Mouse (Mus musculus) midbrain, embryonic 15.5 days (tissue): ENCODE results near the gene C5ar1. TPM values are rescaled to one million over a fixed set of nuclear protein-coding genes. Genes with fewer than 3 reads are reported as not detected.
A peak's percentile ranks its signal among the peaks of the same experiment; 100 is the strongest.
"Not testable (repeated sequence)": the region's sequence is repeated elsewhere in the genome, so short reads cannot be mapped to it uniquely, and the experiment has no call there.

Experiments used
- ATAC-seq: fragments of 200-750 bp; cut with Nextera tagmentation; replicated peaks from 2 replicates; pipeline ENCODE4 v1.8.0; 2017; ENCODE audit warnings: moderate TSS enrichment
- H3K27ac ChIP-seq: fragments of 300-500 bp; sonication (generic); 2 replicates; pipeline ENCODE4 v1.5.1; 2015; ENCODE audit warnings: mild to moderate bottlenecking, inconsistent platforms
- H3K27me3 ChIP-seq: fragments of 300-500 bp; sonication (generic); replicated peaks from 2 replicates; pipeline ENCODE4 v1.6.1; 2015; ENCODE audit warnings: inconsistent platforms
- H3K36me3 ChIP-seq: fragments of 300-500 bp; sonication (generic); replicated peaks from 2 replicates; pipeline ENCODE4 v1.6.1; 2015; ENCODE audit warnings: inconsistent platforms
- H3K4me1 ChIP-seq: fragments of 300-500 bp; sonication (generic); 2 replicates; pipeline ENCODE4 v1.6.1; 2015; ENCODE audit warnings: inconsistent platforms
- H3K4me2 ChIP-seq: fragments of 300-500 bp; sonication (generic); 2 replicates; pipeline ENCODE4 v1.6.1; 2015; ENCODE audit warnings: inconsistent platforms, mild to moderate bottlenecking, moderate library complexity
- H3K4me3 ChIP-seq: fragments of 300-500 bp; sonication (generic); 2 replicates; pipeline ENCODE4 v1.5.1; 2015; ENCODE audit warnings: mild to moderate bottlenecking, inconsistent platforms
- H3K9ac ChIP-seq: fragments of 300-500 bp; sonication (generic); 2 replicates; pipeline ENCODE4 v1.6.1; 2015; ENCODE audit warnings: mild to moderate bottlenecking, inconsistent platforms
- H3K9me3 ChIP-seq: fragments of 300-500 bp; sonication (generic); 2 replicates; pipeline ENCODE4 v1.6.1; 2016; ENCODE audit warnings: inconsistent platforms
- WGBS: fragments of 180-500 bp; shearing (Covaris S2); methylation state at CpG from one replicate; pipeline ENCODE4 v1.1.7; 2015; ENCODE audit warnings: mixed read lengths; 5-methylcytosine and 5-hydroxymethylcytosine counted together
- polyA plus RNA-seq: library from polyadenylated mRNA; unstranded; fragments of >200 nt; fragmentation: Nextera tagmentation; extraction: Ambion mirVana; gene quantifications from 2 replicates; pipeline ENCODE4 v1.2.1, GENCODE M21; 2015

C5ar1 gene
- polyA plus RNA-seq, result 1.5 and 2.9 TPM in 2 replicates

DNA sequence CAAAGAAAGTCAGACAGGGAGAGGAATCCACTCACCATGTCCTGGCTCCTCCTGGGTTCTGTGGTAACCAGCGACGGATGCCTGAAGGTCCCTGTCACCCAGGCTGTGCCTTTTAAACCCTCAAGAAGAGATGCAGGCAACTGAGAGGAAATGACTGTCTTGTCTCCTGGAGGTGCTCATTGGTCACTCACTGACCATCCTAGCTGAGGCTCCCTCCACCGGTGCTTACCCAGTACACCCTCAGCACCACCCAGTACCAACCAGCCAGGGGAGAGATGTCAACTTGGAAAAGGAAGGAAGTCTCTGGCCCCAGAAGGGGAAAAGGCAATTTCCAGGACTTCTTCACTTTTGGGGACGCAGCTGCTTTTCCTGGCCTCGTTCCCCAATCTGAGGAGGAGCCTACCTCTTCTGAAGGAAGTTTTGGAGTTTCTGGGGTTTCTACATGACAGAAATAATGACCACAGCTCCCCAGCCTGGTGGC, at the start of gene C5ar1:
C5ar1 (minus strand) TSS at position 431 of the 481 bp plus-strand sequence.
- H3K36me3 ChIP-seq, result no peaks in the 10 kb centered on the region
- H3K27ac ChIP-seq, result no peak within 1 kb of the TSS
- WGBS, result 88% methylated on average over 5 of the region's 5 CpGs
- no peaks in the 10 kb centered on the region for H3K9me3 ChIP-seq
- ATAC-seq, result no peak
- no peak within 1 kb of the TSS for H3K9ac ChIP-seq
- no peaks in the 10 kb centered on the region for H3K27me3 ChIP-seq
- H3K4me3 ChIP-seq, result no peak within 1 kb of the TSS
- no peak within 1 kb of the TSS for H3K4me2 ChIP-seq
- no peaks in the 10 kb centered on the region for H3K4me1 ChIP-seq

GRCm38 (mm10) chr7:16308555-16309317, 49.4 kb upstream of the C5ar1 start:
- Histone ChIP-seq H3K4me3 (peak overlapping the region; percentile 76), H3K9me3 (no peaks in the 10 kb centered on the region), H3K4me2 (peak overlapping the region; percentile 99), H3K4me1 (peaks cover 50% of the 10 kb centered on the region), H3K27ac (peak overlapping the region; percentile 96; the same call in 1 of the 2 replicates), H3K9ac (peak overlapping the region; percentile 80), H3K27me3 (no peaks in the 10 kb centered on the region), H3K36me3 (no peaks in the 10 kb centered on the region)
- WGBS, result 46% methylated on average over 16 of the region's 16 CpGs
- ATAC-seq, result no peak; the same call in 1 of the 2 replicates

GRCm38 (mm10) chr7:16308093-16308492, 48.8 kb upstream of the C5ar1 start, which contains the start of gene Bbc3:
Gene Bbc3 (plus strand): TSS chr7:16308393.
- Histone ChIP-seq H3K4me1 (peaks cover 44% of the 10 kb centered on the region), H3K27ac (peak within 1 kb of the TSS; percentile 96), H3K4me2 (peak within 1 kb of the TSS; percentile 99), H3K4me3 (peak within 1 kb of the TSS; percentile 76), H3K9ac (peak within 1 kb of the TSS; percentile 80)
- ATAC-seq, H3K27me3 ChIP-seq, H3K9me3 ChIP-seq, H3K36me3 ChIP-seq: not testable (repeated sequence)
- WGBS, result 65% methylated on average over 1 of the region's 1 CpGs

DNA sequence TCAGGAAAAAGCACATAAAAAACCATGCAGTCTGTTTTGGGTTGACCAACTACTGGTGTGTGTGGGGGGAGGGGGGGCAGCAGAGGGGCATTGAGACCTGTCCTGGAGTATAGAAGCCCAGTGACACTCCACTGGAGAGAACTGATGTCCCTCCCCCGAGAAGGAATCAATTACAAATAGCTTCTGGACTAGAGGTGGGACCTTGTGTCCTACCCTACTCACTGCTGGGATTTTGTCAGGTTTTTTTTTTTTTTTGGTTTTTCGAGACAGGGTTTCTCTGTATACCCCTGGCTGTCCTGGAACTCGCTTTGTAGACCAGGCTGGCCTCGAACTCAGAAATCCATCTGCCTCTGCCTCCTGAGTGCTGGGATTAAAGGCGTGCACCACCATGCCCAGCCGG, 47.8 kb upstream of the C5ar1 start:
- 84% methylated on average over 6 of the region's 6 CpGs for WGBS
- ATAC-seq, H3K27me3 ChIP-seq: not testable (repeated sequence)

DNA sequence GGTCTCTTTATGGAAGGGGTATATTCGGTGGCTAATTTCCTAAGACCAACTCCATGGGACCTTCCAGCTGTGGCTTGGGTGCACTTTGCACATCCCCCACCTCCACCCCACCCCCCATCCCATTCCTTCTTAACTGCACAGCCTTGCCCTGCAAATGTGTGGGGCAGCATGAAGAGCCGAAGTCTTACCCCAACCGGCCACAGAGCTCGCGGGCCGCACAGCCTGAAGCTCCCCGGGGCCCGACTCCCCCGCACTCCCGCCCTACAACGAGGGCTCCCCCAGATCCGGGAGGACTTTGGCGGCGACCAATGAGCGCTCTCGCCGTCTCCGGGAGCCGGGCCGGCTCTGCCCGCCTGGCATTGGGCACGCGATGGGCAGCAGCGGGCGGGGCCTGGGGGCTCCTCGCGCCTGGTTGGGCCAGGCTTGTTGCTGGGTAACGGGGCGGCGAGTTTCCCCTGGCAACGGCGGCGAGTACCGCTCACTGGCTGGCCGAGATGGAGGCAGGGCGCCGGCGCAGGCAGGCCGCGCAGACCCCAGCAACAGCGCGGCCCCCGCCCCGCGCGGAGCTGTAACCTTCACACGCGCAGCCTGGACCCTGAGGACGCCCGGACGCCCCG, 40.2 kb upstream of the C5ar1 start:
- H3K4me1 ChIP-seq, result peaks cover 40% of the 10 kb centered on the region
- H3K36me3 ChIP-seq, result no peaks in the 10 kb centered on the region
- no peaks in the 10 kb centered on the region for H3K9me3 ChIP-seq
- H3K4me3 ChIP-seq, result peak overlapping the region; percentile 49
- H3K4me2 ChIP-seq, result peak overlapping the region; percentile 81
- peak overlapping the region; percentile 50 for H3K9ac ChIP-seq
- H3K27me3 ChIP-seq, result no peaks in the 10 kb centered on the region
- peak; percentile 94 for ATAC-seq
- peak overlapping the region; percentile 83 for H3K27ac ChIP-seq
- under 1% methylated on average over 52 of the region's 52 CpGs for WGBS

More for the DNA sequence above, 47.8 kb upstream of the C5ar1 start:
- not testable (repeated sequence) for H3K9ac ChIP-seq, H3K27ac ChIP-seq, H3K36me3 ChIP-seq, H3K4me3 ChIP-seq, H3K4me2 ChIP-seq, H3K9me3 ChIP-seq
- H3K4me1 ChIP-seq, result peaks cover 34% of the 10 kb centered on the region

DNA sequence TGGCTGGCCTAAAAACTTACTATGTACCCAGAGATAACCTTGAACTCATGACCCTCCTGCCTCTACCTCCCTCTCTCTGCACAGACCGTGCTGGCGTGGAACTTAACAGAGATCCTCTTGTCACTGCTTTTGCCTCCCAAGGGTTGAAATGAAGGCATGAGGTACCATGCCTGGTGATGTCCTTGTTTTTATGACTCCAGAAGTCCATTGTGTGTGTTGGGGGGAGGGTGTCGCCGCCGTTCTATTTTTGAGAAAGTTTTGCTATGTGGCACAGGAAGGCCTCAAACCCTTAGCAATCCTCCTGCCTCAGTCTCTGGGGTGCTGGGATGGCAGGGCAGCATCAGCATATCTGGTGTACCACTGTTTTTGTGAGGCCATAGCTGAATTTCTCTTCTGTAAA, 39.6 kb upstream of the C5ar1 start:
- Histone ChIP-seq H3K4me3 (peak overlapping the region; percentile 49), H3K9ac (no peak overlapping the region), H3K27me3 (no peaks in the 10 kb centered on the region), H3K4me1 (peaks cover 40% of the 10 kb centered on the region), H3K36me3 (no peaks in the 10 kb centered on the region), H3K4me2 (peak overlapping the region; percentile 81), H3K27ac (peak overlapping the region; percentile 83; the same call in 1 of the 2 replicates), H3K9me3 (no peaks in the 10 kb centered on the region)
- ATAC-seq, result no peak
- WGBS, result 77% methylated on average over 5 of the region's 5 CpGs

DNA sequence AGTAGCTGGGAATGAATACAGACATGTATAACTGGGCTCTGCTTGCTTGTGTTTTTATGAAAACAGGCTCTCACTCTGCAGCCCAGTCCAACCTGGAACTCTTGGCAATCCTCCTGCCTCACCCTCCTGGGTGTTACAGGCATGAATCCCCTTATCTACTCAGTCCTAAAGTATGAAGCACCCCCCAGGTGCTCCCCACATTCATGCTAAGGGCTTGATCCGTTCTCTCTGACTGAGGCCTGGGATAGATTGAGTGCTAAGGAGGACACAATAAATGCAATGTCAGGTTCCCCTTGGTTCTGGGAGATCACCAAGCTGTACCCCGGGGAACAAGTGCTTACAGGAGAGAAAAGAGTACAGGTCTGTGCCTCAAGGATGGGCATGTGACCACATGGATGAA, 38.3 kb upstream of the C5ar1 start:
- H3K4me3 ChIP-seq, result no peak overlapping the region
- H3K4me2 ChIP-seq, result no peak overlapping the region
- WGBS, result 53% methylated on average over 2 of the region's 2 CpGs
- no peaks in the 10 kb centered on the region for H3K36me3 ChIP-seq
- ATAC-seq, result no peak
- no peak overlapping the region for H3K9ac ChIP-seq
- H3K4me1 ChIP-seq, result peaks cover 40% of the 10 kb centered on the region
- 0 out of 2 replicates have a peak overlapping the region, but pooled peaks have one; percentile 42 for H3K27ac ChIP-seq
- H3K27me3 ChIP-seq, result no peaks in the 10 kb centered on the region
- H3K9me3 ChIP-seq, result no peaks in the 10 kb centered on the region

DNA sequence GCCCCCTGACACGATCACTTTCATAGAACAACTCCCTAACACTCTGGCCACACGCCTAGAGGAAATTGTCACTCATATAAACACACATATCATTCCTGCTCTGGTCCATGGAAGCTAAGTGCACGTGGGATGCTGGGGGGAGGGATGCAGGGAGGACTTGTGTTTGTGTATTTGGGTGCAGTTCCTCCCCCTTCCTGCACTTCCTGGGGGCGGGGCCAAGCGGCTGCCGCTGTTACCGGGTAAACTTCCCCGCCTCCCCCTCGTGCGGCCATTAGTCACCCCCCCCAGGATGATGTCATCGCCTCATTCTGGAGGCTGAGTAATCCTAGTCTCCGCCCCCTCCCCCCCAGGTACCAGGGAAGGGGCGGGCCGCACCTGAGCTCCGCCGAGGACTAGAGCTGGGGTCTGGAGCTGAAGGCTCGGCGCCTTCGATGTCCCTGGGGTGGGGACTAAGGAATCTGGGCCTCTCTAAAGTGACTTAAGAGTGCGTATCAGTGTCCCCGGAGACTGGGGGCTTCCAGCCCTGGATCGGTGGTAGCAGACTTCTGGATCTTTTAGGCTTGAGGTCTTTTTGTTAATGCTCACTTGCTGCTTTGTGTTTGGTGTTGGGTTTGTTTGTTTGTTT, 37.5 kb upstream of the C5ar1 start:
- peak overlapping the region; percentile 42; the same call in 1 of the 2 replicates for H3K27ac ChIP-seq
- peak overlapping the region; percentile 39 for H3K9ac ChIP-seq
- WGBS, result under 1% methylated on average over 22 of the region's 22 CpGs
- H3K4me3 ChIP-seq, result peak overlapping the region; percentile 35
- H3K4me1 ChIP-seq, result peaks cover 40% of the 10 kb centered on the region
- no peaks in the 10 kb centered on the region for H3K27me3 ChIP-seq
- no peak for ATAC-seq
- peak overlapping the region; percentile 73 for H3K4me2 ChIP-seq
- no peaks in the 10 kb centered on the region for H3K36me3 ChIP-seq
- H3K9me3 ChIP-seq, result no peaks in the 10 kb centered on the region

DNA sequence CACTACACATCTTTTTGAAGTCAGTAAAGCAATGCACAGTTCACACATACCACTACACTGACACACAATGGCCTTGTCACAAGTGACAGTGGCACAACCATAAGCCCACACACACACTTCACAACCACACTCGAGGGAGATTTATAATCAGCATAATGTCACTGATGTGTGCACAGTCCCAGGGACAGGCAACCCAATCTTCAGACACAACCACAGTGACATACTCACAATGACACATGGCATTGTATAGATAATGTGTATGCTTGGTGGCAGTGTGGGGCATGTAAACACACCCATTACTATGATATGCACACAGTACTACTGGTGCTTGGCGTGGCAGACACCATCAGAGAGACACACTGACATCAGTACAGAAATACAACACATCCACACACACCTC, 36.8 kb upstream of the C5ar1 start:
- 28% methylated on average over 2 of the region's 2 CpGs for WGBS
- peak overlapping the region; percentile 97 for H3K4me2 ChIP-seq
- no peaks in the 10 kb centered on the region for H3K9me3 ChIP-seq
- no peaks in the 10 kb centered on the region for H3K36me3 ChIP-seq
- H3K27ac ChIP-seq, result no peak overlapping the region
- H3K9ac ChIP-seq, result no peak overlapping the region
- peaks cover 40% of the 10 kb centered on the region for H3K4me1 ChIP-seq
- H3K4me3 ChIP-seq, result no peak overlapping the region; the same call in 1 of the 2 replicates
- ATAC-seq, result no peak
- H3K27me3 ChIP-seq, result no peaks in the 10 kb centered on the region

- Histone ChIP-seq H3K36me3 (no peaks in the 10 kb centered on the region), H3K27me3 (no peaks in the 10 kb centered on the region), H3K4me2 (peak overlapping the region; percentile 97), H3K9ac (peak overlapping the region; percentile 31), H3K4me3 (peak overlapping the region; percentile 48), H3K4me1 (peaks cover 40% of the 10 kb centered on the region), H3K27ac (peak overlapping the region; percentile 67), H3K9me3 (no peaks in the 10 kb centered on the region)
- 2% methylated on average over 41 of the region's 41 CpGs for WGBS
- peak; percentile 46 for ATAC-seq
Measured at GRCm38 (mm10) chr7:16295321-16295900, 36.1 kb upstream of the C5ar1 start.

- ATAC-seq, result peak; percentile 65
- Histone ChIP-seq H3K4me2 (peak overlapping the region; percentile 97), H3K27me3 (no peaks in the 10 kb centered on the region), H3K27ac (peak overlapping the region; percentile 67), H3K9ac (peak overlapping the region; percentile 31), H3K9me3 (no peaks in the 10 kb centered on the region), H3K36me3 (no peaks in the 10 kb centered on the region), H3K4me3 (peak overlapping the region; percentile 48), H3K4me1 (peaks cover 37% of the 10 kb centered on the region)
- under 1% methylated on average over 23 of the region's 23 CpGs for WGBS
Measured at GRCm38 (mm10) chr7:16294837-16295236, 35.5 kb upstream of the C5ar1 start.

GRCm38 (mm10) chr7:16294346-16294745, 35.0 kb upstream of the C5ar1 start:
- no peak for ATAC-seq
- WGBS, result 28% methylated on average over 4 of the region's 4 CpGs
- Histone ChIP-seq H3K4me2 (peak overlapping the region; percentile 97; the same call in 1 of the 2 replicates), H3K27me3 (no peaks in the 10 kb centered on the region), H3K9me3 (no peaks in the 10 kb centered on the region), H3K9ac (no peak overlapping the region), H3K4me1 (peaks cover 36% of the 10 kb centered on the region), H3K36me3 (no peaks in the 10 kb centered on the region), H3K27ac (no peak overlapping the region), H3K4me3 (no peak overlapping the region; the same call in 1 of the 2 replicates)
